Mouse (Mus musculus): ENCODE results near the gene Hmgn2. TPM values are rescaled to one million over a fixed set of nuclear protein-coding genes. Genes with fewer than 3 reads are reported as not detected.
"Not testable (repeated sequence)": the region's sequence is repeated elsewhere in the genome, so short reads cannot be mapped to it uniquely, and the experiment has no call there.

The Hmgn2 gene
- polyA plus RNA-seq, 1 experiment from 2014 or later, result 2,101 TPM

DNA sequence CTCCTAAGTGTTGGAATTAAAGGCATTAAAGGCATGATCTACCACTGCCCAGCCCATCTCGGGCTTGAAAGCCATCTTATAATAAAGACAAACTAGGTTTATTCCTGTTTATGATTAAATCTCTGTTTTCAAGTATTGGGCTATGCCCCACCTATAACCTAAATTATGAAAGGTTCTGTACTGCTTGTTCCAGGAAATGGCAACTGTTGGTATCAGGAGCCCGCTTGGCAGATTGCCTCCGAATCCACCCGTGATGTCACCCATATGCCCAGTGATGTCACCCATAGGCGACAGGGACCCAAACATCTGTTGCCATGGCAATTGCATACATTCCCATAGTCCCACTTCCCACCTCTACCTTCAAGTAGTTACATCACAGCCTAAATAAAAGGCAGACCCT lies 44.7 kb downstream of the Hmgn2 start:
- H3K27me3 ChIP-seq (ENCODE audit: control insufficient read depth, insufficient read depth, low read length), result no peaks in the 10 kb centered on the region
- WGBS (ENCODE audit: insufficient replicate concordance), result 92% methylated on average over 5 of the region's 5 CpGs
- no peak for ATAC-seq (replicated peaks; ENCODE audit: insufficient number of reproducible peaks, low FRiP score, low TSS enrichment)
- H3K9me3 ChIP-seq (replicated peaks; ENCODE audit: control insufficient read depth, low read length), result no peaks in the 10 kb centered on the region
- no peak overlapping the region for H3K4me2 ChIP-seq
- no peak overlapping the region for H3K9ac ChIP-seq (ENCODE audit: low read depth, low read length)
- H3K27ac ChIP-seq (ENCODE audit: low read depth, low read length), result no peak overlapping the region
- H3K4me1 ChIP-seq (ENCODE audit: control insufficient read depth, insufficient read depth, low read length), result peaks cover 3% of the 10 kb centered on the region; the same call in 1 of the 2 replicates
- H3K4me3 ChIP-seq (ENCODE audit: low read depth, low read length), result no peak overlapping the region
- H3K36me3 ChIP-seq (ENCODE audit: control insufficient read depth, insufficient read depth, low read length), result no peaks in the 10 kb centered on the region

DNA sequence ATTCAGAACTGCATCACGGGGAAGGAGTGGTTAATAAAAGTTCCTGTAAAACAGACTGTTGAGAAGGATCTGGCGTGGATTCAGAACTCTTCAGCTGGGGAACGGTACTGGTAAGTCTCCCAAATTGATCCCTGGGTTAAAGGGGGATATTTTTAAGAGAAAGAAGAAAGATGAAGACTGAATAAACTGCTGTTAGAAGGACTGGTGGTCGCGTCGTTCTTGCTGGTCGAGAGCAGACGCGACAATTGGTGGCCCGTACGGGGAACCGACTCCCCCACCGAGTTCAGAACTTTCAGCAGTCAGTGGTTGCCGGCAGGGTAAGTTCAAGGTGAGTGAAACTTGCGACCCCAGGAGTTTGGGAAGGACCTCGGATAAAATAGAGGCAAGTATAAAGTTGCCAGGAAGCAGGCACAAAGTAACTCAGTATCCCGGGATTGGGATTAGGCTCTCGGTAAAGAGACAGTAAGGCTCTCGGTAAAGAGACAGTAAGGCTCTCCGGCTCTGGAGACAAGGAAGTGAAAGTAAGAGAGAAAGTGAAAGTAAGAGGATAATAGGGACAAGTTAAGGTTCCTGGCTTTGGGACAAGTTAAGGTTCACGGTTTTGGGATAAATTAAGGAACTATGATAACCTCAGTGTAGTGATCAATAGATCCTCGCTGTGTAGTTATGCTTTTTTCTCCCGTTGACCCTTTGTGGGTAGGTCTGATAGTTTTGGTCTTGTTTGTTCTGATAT lies 50.2 kb downstream of the Hmgn2 start:
- ATAC-seq (replicated peaks; ENCODE audit: insufficient number of reproducible peaks, low FRiP score, low TSS enrichment); H3K27me3 ChIP-seq (ENCODE audit: control insufficient read depth, insufficient read depth, low read length); H3K36me3 ChIP-seq (ENCODE audit: control insufficient read depth, insufficient read depth, low read length); H3K9ac ChIP-seq (ENCODE audit: low read depth, low read length); H3K4me3 ChIP-seq (ENCODE audit: low read depth, low read length); H3K9me3 ChIP-seq (replicated peaks; ENCODE audit: control insufficient read depth, low read length); H3K27ac ChIP-seq (ENCODE audit: low read depth, low read length); H3K4me1 ChIP-seq (ENCODE audit: control insufficient read depth, insufficient read depth, low read length); H3K4me2 ChIP-seq: not testable (repeated sequence)
- WGBS (ENCODE audit: insufficient replicate concordance), result 87% methylated on average over 14 of the region's 23 CpGs

Other genes starting within 250 kb of the Hmgn2 start
- gene Arid1a, start 211.9 kb downstream of the Hmgn2 start, polyA plus RNA-seq (2014; fragmentation: Nextera tagmentation; extraction: Ambion mirVana), result 26.7 and 34.2 TPM in 2 replicates
- gene Rps6ka1, start 80.9 kb downstream of the Hmgn2 start, polyA plus RNA-seq (2014; fragmentation: Nextera tagmentation; extraction: Ambion mirVana), result 20.9 and 23.1 TPM in 2 replicates
- gene Dhdds, start 32.3 kb upstream of the Hmgn2 start, polyA plus RNA-seq (2014; fragmentation: Nextera tagmentation; extraction: Ambion mirVana), result 35.3 and 35.6 TPM in 2 replicates
- 0.21 and 0.30 TPM in 2 replicates for gene Lin28a, start 50.2 kb upstream of the Hmgn2 start, polyA plus RNA-seq (2014; fragmentation: Nextera tagmentation; extraction: Ambion mirVana)
- gene Zfp683, start 85.2 kb upstream of the Hmgn2 start, polyA plus RNA-seq (2014; fragmentation: Nextera tagmentation; extraction: Ambion mirVana), result not detected in 2 replicates
- 0.52 and 1.1 TPM in 2 replicates for gene Crybg2, start 92.2 kb upstream of the Hmgn2 start, polyA plus RNA-seq (2014; fragmentation: Nextera tagmentation; extraction: Ambion mirVana)
- 3.9 and 6.2 TPM in 2 replicates for gene Cd52, start 126.4 kb upstream of the Hmgn2 start, polyA plus RNA-seq (2014; fragmentation: Nextera tagmentation; extraction: Ambion mirVana)
- gene Ubxn11, start 133.9 kb upstream of the Hmgn2 start, polyA plus RNA-seq (2014; fragmentation: Nextera tagmentation; extraction: Ambion mirVana), result 2.0 and 3.2 TPM in 2 replicates
- gene Sh3bgrl3, start 160.1 kb upstream of the Hmgn2 start, polyA plus RNA-seq (2014; fragmentation: Nextera tagmentation; extraction: Ambion mirVana), result 179 and 220 TPM in 2 replicates
- 23.1 and 27.9 TPM in 2 replicates for gene Cep85, start 218.5 kb upstream of the Hmgn2 start, polyA plus RNA-seq (2014; fragmentation: Nextera tagmentation; extraction: Ambion mirVana)
- not detected in 2 replicates for gene Gm7534, start 234.4 kb upstream of the Hmgn2 start, polyA plus RNA-seq (2014; fragmentation: Nextera tagmentation; extraction: Ambion mirVana)